Mouse (Mus musculus) stomach, embryonic 15.5 days (tissue): ENCODE results near the gene Serpinb6a. TPM values are rescaled to one million over a fixed set of nuclear protein-coding genes. Genes with fewer than 3 reads are reported as not detected.
"Not testable (repeated sequence)": the region's sequence is repeated elsewhere in the genome, so short reads cannot be mapped to it uniquely, and the experiment has no call there.

ENCODE experiments used
- ATAC-seq: fragments of 200-750 bp; cut with Nextera tagmentation; 2 replicates; pipeline ENCODE4 v1.8.0; 2017; ENCODE audit warnings: low read depth, moderate number of reproducible peaks, moderate TSS enrichment; ENCODE audit not compliant: insufficient read depth, low FRiP score
- H3K27ac ChIP-seq: fragments of 300-500 bp; sonication (generic); 2 replicates; pipeline ENCODE4 v1.5.1; 2015; ENCODE audit warnings: mild to moderate bottlenecking, inconsistent platforms
- H3K27me3 ChIP-seq: fragments of 300-500 bp; sonication (generic); replicated peaks from 2 replicates; pipeline ENCODE4 v1.6.1; 2015; ENCODE audit warnings: inconsistent platforms
- H3K36me3 ChIP-seq: fragments of 300-500 bp; sonication (generic); 2 replicates; pipeline ENCODE4 v1.6.1; 2015; ENCODE audit warnings: inconsistent platforms
- H3K4me1 ChIP-seq: fragments of 300-500 bp; sonication (generic); 2 replicates; pipeline ENCODE4 v1.6.1; 2015; ENCODE audit warnings: inconsistent platforms
- H3K4me2 ChIP-seq: fragments of 300-500 bp; sonication (generic); 2 replicates; pipeline ENCODE4 v1.6.1; 2015; ENCODE audit warnings: mild to moderate bottlenecking, inconsistent platforms
- H3K4me3 ChIP-seq: fragments of 300-500 bp; sonication (generic); replicated peaks from 2 replicates; pipeline ENCODE4 v1.5.1; 2015; ENCODE audit warnings: inconsistent platforms
- H3K9ac ChIP-seq: fragments of 300-500 bp; sonication (generic); 2 replicates; pipeline ENCODE4 v1.6.1; 2015; ENCODE audit warnings: inconsistent platforms
- H3K9me3 ChIP-seq: fragments of 300-500 bp; sonication (generic); 2 replicates; pipeline ENCODE4 v1.6.1; 2016; ENCODE audit warnings: inconsistent platforms
- WGBS: fragments of 180-500 bp; shearing (Covaris S2); methylation state at CpG from one replicate; pipeline ENCODE4 v1.1.7; 2015; 5-methylcytosine and 5-hydroxymethylcytosine counted together
- polyA plus RNA-seq: library from polyadenylated mRNA; unstranded; fragments of >200 nt; fragmentation: Nextera tagmentation; extraction: Ambion mirVana; gene quantifications from 2 replicates; pipeline ENCODE4 v1.2.1, GENCODE M21; 2015

Gene Serpinb6a
- polyA plus RNA-seq, 1 experiment from 2014 or later, result 74.6 TPM

- H3K4me3 ChIP-seq, ATAC-seq, H3K9ac ChIP-seq, H3K36me3 ChIP-seq, H3K27ac ChIP-seq, H3K4me1 ChIP-seq, H3K4me2 ChIP-seq, H3K27me3 ChIP-seq, H3K9me3 ChIP-seq: not testable (repeated sequence)
These were observed 65.0 kb downstream of the Serpinb6a start for GRCm38 (mm10) chr13:33937587-33937986.

- Histone ChIP-seq H3K27me3 (no peaks in the 10 kb centered on the region), H3K4me3 (no peak overlapping the region), H3K9ac (no peak overlapping the region), H3K4me2 (no peak overlapping the region), H3K9me3 (no peaks in the 10 kb centered on the region), H3K27ac (no peak overlapping the region), H3K36me3 (no peaks in the 10 kb centered on the region), H3K4me1 (no peaks in the 10 kb centered on the region)
- ATAC-seq, result no peak
- WGBS, result 58% methylated on average over 5 of the region's 5 CpGs
These were observed 65.4 kb downstream of the Serpinb6a start for GRCm38 (mm10) chr13:33937151-33937550.

- no peaks in the 10 kb centered on the region for H3K27me3 ChIP-seq
- ATAC-seq, result peak; percentile 85
- WGBS, result under 1% methylated on average over 44 of the region's 44 CpGs
These were observed 67.0 kb downstream of the Serpinb6a start for GRCm38 (mm10) chr13:33935465-33936181.

DNA sequence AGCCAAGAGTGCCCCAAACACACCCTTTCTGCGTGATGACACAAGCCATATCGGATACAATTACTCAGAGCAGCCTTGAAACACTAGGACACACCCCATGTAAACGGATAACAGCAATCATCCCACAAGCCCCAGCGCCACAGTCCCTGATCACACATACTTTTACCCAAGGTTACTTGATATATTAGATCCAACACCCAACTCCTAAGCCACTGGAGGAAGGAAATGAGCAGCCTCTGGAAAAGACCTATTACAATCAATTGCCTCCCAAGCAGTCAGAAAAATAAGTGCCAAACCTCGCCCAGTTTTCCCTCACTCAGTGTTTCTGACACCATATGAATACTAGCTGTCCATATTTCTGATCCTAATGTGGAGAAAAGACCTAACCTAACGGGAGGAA is 67.9 kb downstream of the Serpinb6a start:
- H3K27ac ChIP-seq, result no peak overlapping the region
- H3K4me1 ChIP-seq, result no peaks in the 10 kb centered on the region
- no peak for ATAC-seq
- peak overlapping the region; percentile 78 for H3K4me3 ChIP-seq
- no peaks in the 10 kb centered on the region for H3K27me3 ChIP-seq
- peak overlapping the region; percentile 84 for H3K4me2 ChIP-seq
- H3K9ac ChIP-seq, result no peak overlapping the region
- H3K36me3 ChIP-seq, result 0 out of 2 replicates have a peak, but pooled peaks cover 5% of the 10 kb centered on the region
- H3K9me3 ChIP-seq, result no peaks in the 10 kb centered on the region
- WGBS, result 63% methylated on average over 6 of the region's 6 CpGs

More at GRCm38 (mm10) chr13:33935465-33936181, 67.0 kb downstream of the Serpinb6a start:
- H3K9ac ChIP-seq, result peak overlapping the region; percentile 78
- H3K36me3 ChIP-seq, result no peaks in the 10 kb centered on the region
- no peaks in the 10 kb centered on the region for H3K4me1 ChIP-seq
- H3K4me2 ChIP-seq, result peak overlapping the region; percentile 84
- peak overlapping the region; percentile 78 for H3K4me3 ChIP-seq
- no peaks in the 10 kb centered on the region for H3K9me3 ChIP-seq
- peak overlapping the region; percentile 73 for H3K27ac ChIP-seq

GRCm38 (mm10) chr13:33930912-33931311 is 71.7 kb downstream of the Serpinb6a start:
- H3K27ac ChIP-seq, result no peak overlapping the region
- WGBS, result 70% methylated on average over 3 of the region's 3 CpGs
- no peak for ATAC-seq
- H3K4me1 ChIP-seq, result no peaks in the 10 kb centered on the region
- H3K9ac ChIP-seq, result no peak overlapping the region
- no peak overlapping the region for H3K4me3 ChIP-seq
- no peaks in the 10 kb centered on the region for H3K9me3 ChIP-seq
- H3K36me3 ChIP-seq, result 0 out of 2 replicates have a peak, but pooled peaks cover 6% of the 10 kb centered on the region
- no peak overlapping the region for H3K4me2 ChIP-seq
- no peaks in the 10 kb centered on the region for H3K27me3 ChIP-seq

DNA sequence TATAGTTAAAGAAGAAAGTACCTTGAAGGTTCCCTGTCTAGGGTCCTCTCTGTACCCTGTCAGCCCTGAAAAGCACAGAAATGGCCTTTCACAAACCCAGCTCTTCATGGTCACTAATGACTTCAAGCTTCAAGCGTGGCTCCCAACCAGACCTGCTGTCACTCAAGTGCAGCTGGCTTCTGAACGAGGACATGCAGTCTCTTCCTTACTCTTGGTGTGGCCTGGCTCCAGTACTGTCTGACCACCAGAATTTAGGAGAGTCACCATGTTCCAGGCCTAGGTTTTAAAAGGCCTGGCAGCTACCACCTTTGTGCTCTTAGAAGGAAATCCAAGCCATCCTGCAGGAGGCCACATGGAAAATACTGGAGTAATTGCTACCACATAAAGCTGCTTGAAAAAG is 72.3 kb downstream of the Serpinb6a start:
- H3K4me1 ChIP-seq, result no peaks in the 10 kb centered on the region
- H3K4me3 ChIP-seq, result no peak overlapping the region
- no peak overlapping the region for H3K9ac ChIP-seq
- H3K27ac ChIP-seq, result no peak overlapping the region
- H3K4me2 ChIP-seq, result no peak overlapping the region
- 0 out of 2 replicates have a peak, but pooled peaks cover 6% of the 10 kb centered on the region for H3K36me3 ChIP-seq
- no peak for ATAC-seq
- no peaks in the 10 kb centered on the region for H3K9me3 ChIP-seq
- 82% methylated on average over 2 of the region's 2 CpGs for WGBS
- no peaks in the 10 kb centered on the region for H3K27me3 ChIP-seq

DNA sequence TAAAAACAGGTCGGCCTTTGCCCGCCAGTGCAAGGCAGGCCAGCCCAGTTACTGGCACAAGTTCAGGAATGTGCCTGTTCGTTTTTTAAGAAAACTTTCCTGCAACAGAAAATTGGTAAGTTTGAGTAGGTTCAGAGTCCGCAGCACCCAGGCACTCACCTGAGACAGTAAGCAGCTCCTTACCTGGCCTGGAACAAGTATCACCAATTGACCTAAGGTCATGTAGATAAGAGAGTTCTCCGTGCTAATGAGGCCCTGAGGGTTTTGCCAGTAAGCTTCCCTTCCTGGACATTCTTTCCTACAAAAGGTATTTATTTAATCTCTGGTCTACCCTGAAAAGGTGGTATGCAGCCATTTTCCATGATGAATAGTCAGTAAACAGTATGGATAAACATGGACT is 80.9 kb downstream of the Serpinb6a start:
- Histone ChIP-seq H3K36me3 (peaks cover 32% of the 10 kb centered on the region), H3K4me3 (no peak overlapping the region), H3K9ac (no peak overlapping the region), H3K27ac (no peak overlapping the region), H3K4me2 (no peak overlapping the region), H3K4me1 (no peaks in the 10 kb centered on the region), H3K9me3 (no peaks in the 10 kb centered on the region), H3K27me3 (no peaks in the 10 kb centered on the region)
- WGBS, result 76% methylated on average over 5 of the region's 5 CpGs
- ATAC-seq, result no peak

DNA sequence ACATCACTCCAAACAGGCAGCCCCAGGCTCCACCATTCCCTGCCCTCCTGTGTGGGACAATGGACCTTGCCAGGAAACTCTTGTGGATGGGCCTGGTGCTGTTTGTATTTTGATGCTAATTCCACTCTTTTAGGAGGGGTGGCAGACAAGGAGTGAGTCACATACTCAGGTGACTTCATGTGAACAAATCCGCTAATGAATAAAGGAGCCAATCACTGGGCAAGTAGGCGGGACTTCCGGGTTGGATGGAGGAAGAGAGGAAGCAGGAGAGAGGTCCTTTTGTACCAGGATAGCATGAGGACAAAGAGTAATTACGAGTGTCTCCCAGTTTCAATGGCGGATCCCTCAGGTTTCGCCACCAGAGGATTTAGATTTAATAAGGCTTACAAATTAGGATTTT is 81.6 kb downstream of the Serpinb6a start:
- Histone ChIP-seq H3K4me3 (no peak overlapping the region), H3K9ac (no peak overlapping the region), H3K27ac (no peak overlapping the region), H3K27me3 (no peaks in the 10 kb centered on the region), H3K4me1 (no peaks in the 10 kb centered on the region), H3K9me3 (no peaks in the 10 kb centered on the region), H3K4me2 (no peak overlapping the region), H3K36me3 (peaks cover 32% of the 10 kb centered on the region)
- ATAC-seq, result no peak
- WGBS, result 94% methylated on average over 6 of the region's 6 CpGs

DNA sequence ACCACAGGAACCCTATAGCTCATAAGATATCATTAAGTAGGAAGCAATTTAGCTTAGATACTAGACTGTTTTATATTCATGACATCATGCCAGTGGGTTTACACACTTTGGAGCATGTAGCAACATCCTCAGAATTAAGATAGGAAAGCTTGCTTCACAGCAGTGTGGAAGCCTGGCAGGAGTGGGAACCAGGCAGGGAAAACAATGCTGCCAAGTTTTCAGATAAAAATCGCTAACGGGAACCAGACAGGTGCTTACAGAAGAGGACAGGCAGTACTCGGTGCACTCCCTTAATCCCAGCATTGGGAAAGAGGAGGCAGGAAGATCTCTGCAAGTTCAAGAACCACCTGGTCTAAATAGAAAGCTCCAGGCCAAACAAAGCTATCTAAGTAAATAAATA is 95.8 kb downstream of the Serpinb6a start:
- no peak overlapping the region for H3K9ac ChIP-seq
- no peak overlapping the region for H3K27ac ChIP-seq
- WGBS, result 61% methylated on average over 3 of the region's 3 CpGs
- ATAC-seq, result no peak
- H3K4me2 ChIP-seq, result no peak overlapping the region
- no peaks in the 10 kb centered on the region for H3K36me3 ChIP-seq
- no peaks in the 10 kb centered on the region for H3K9me3 ChIP-seq
- no peaks in the 10 kb centered on the region for H3K27me3 ChIP-seq
- H3K4me3 ChIP-seq, result no peak overlapping the region
- H3K4me1 ChIP-seq, result no peaks in the 10 kb centered on the region

DNA sequence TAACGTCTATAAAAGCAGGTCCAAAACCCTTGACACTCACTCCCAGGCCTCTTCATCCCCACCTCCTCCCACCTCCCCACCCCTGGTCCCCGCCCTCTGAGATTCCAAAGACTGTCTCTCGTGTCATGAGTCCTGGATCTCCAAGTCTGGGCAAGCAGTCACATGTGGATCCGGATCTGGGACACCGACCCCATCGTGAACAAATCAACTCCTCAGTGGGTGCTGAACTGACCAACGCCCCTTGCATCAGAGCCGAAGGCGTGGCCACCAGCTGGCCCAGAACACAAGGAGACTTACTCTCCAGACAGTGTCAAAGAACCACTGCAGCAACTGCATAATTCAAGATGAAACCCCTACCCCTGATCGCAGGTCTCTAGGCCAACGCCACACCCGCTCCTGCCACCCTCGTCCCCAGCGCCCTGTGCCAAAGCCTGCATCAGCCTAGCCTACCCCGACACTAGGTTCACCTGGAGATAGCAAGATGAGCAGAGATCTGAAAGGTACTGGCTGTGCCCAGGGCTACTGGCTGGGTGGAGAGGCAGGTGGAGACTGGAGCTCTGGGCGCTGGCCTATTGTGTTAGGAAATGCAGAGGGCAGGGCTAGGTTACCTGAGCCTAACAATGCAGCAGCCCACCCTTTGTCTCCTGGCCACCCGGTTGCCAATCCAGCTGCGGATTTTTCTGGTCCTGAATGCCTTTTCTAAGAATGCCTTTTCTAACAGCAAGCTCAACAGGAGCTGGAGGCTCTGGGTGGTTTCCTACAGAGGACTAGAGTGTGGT is 97.2 kb downstream of the Serpinb6a start, which contains the start of gene Serpinb6c:
TSS of gene Serpinb6c (minus strand) at position 533 of the 779 bp plus-strand sequence.
- Histone ChIP-seq H3K9ac (no peak within 1 kb of the TSS), H3K27me3 (no peaks in the 10 kb centered on the region), H3K9me3 (no peaks in the 10 kb centered on the region), H3K4me1 (no peaks in the 10 kb centered on the region), H3K27ac (no peak within 1 kb of the TSS), H3K36me3 (no peaks in the 10 kb centered on the region), H3K4me3 (no peak within 1 kb of the TSS), H3K4me2 (no peak within 1 kb of the TSS)
- 71% methylated on average over 18 of the region's 18 CpGs for WGBS
- ATAC-seq, result no peak

- Histone ChIP-seq H3K9ac (no peak overlapping the region), H3K9me3 (no peaks in the 10 kb centered on the region), H3K36me3 (no peaks in the 10 kb centered on the region), H3K4me3 (no peak overlapping the region), H3K4me2 (no peak overlapping the region), H3K4me1 (no peaks in the 10 kb centered on the region), H3K27ac (no peak overlapping the region), H3K27me3 (no peaks in the 10 kb centered on the region)
- 83% methylated on average over 2 of the region's 2 CpGs for WGBS
- ATAC-seq, result no peak
These were observed 99.3 kb downstream of the Serpinb6a start for GRCm38 (mm10) chr13:33903290-33903689.

DNA sequence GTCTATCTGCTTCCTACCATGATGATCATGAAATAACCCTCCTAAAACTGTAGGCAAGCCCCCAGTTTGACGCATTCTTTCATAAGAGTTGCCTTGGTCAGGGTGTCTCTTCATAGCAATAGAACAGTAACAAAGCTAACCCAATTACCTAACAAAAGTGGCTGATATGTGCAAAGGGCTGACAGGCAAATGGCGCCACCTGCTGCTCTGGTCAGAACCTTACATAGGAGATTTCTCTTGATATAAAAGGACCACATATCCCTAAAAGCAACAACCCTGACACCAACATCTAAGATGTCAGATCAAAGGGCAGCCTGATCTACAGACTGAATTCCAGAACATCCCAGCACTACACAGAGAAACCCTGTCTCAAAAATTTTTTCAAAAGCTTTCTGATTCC is 108.4 kb downstream of the Serpinb6a start:
- no peak overlapping the region for H3K4me3 ChIP-seq
- no peaks in the 10 kb centered on the region for H3K27me3 ChIP-seq
- WGBS, result 40% methylated on average over 2 of the region's 2 CpGs
- no peak overlapping the region for H3K4me2 ChIP-seq
- H3K27ac ChIP-seq, result no peak overlapping the region
- ATAC-seq, result no peak
- no peaks in the 10 kb centered on the region for H3K9me3 ChIP-seq
- no peaks in the 10 kb centered on the region for H3K4me1 ChIP-seq
- no peak overlapping the region for H3K9ac ChIP-seq
- H3K36me3 ChIP-seq, result no peaks in the 10 kb centered on the region
